Mouse (Mus musculus) layer of hippocampus, postnatal 10 days (tissue): ENCODE data around the gene Nudt10. TPM values are rescaled to one million over a fixed set of nuclear protein-coding genes. Genes with fewer than 3 reads are reported as not detected.

Source experiments
- DNase-seq, 2 experiments: peaks; one replicate each; pipeline ENCODE4 v3.0.0; 2021; ENCODE audit warnings: low spot score in 2 of 2
- long read RNA-seq: library from polyadenylated mRNA; stranded (forward); transcript quantifications from one replicate; pipeline ENCODE4 v2.0.0, GENCODE M21; 2023
- total RNA-seq, 2 experiments: library from RNA; stranded (reverse); gene quantifications; 2 replicates each; pipeline ENCODE4 v1.2.3; 2021

Gene Nudt10
- 10 to 100 TPM; 33.6 to 37.9 TPM for total RNA-seq
- long read RNA-seq, transcript Nudt10-201 (2 exons, 1,775 nt), result major isoform, 54 of 62 reads
- long read RNA-seq, partial matches to known transcripts, result 0 of 62 reads
- long read RNA-seq, other reads (novel, unspliced or antisense), result 8 of 62 reads

DNA sequence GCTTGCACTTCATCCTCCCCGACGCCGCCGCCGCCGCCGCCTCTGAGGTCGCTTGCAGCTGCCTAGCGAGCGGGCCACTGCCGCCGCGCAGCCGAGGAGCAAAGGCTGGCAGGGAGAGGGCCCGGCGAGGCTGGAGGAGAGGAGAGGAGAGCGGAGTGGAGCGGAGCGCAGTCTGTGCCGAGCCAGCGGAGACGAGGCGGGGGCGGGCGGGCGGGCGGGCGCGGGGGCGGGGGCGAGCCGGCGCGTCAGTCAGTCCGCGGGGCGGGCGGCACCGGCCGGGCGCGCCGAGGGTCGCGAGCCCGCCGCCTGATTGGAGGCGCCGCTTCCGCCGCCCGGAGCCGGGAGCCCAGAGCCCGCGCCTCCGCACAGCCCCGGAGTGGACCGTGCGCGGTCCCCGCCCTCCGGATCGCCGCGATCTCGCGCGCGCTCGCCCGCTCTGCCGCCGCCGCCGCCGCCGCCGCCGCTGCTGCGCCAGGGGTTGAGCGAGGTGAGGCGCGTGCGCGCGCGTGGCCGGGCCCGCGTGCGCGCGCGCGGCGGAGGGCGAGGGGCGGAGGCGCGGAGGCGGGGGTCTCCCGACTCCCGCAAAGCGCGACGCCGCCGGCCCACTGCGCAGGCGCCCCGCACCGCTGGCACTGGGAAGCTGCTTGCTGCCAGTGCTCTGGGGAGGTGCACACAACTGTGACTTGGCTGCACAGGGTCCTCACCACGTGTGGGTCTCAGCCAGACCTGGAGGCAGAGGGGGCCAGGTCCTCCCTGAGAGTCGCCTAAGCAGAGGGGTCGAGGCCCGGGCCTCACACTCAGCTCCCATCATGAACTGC, at the start of gene Nudt10:
Gene Nudt10, minus strand, starts transcription at position 193 of the 818 bp plus-strand sequence.
- peak; percentile 15 to 25 for DNase-seq

DNA sequence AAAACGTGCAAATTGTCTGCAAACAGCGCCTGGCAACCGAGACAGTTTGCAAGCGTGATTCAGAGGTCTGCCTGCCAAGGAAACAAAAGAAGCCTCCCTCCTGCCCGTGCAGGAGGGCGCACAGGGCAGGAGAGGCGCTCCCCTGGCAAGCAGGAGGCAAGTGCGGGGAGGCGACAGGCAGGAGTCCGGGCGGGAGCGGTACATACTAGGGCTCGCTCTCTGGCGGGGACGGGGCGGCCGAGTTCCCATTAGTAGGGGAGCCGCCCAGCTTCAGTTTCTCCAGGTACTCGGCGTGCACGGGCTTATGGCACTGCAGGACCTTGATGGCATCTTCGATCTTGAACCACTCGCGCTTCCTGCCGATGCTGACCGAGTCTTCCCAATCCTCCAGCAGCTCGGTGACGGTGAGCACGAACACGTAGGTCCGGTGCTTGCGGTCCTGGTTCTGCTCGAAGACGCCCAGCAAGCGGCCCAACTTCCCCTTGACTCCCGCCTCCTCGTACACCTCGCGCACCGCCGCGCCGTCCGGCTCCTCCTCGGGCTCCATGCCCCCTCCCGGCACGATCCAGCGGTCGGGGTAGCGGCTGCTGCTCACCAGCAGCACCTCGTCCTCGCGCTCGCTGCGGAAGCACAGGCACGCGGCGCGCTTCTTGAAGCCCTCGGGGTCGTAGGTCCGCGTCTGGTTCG, 536 bp downstream of the Nudt10 start:
- DNase-seq, result peak in 1 of 2 experiments; percentile 6

DNA sequence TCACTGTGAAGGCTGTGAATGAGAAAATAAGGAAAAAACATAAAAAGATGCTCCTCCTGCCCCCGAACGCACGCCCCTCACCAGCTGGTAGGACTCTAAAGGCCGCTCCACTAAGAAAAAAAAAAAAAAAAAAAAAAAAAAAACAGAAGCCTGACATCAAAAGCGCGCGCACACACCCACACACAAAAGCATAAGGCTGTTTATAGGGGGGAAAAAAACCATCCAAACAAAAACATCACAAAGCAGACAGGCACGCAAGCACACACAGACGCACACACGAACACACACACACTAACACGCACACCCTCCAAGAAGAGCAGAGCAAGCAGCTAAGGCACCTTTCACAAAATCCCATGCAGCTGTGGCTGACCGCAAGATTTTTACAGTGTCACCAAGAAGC, 1.1 kb downstream of the Nudt10 start:
- no peak for DNase-seq

Other genes starting within 250 kb of the Nudt10 start
- 10 to 100 TPM; 40.0 to 42.8 TPM for gene Nudt11, start 125.6 kb downstream of the Nudt10 start, total RNA-seq
- gene AU022751, start 89.6 kb downstream of the Nudt10 start, total RNA-seq, result 1 to 10 TPM; 1.7 TPM
- under 1 TPM; 0.25 to 0.30 TPM for gene Bmp15, start 147.7 kb upstream of the Nudt10 start, total RNA-seq
- 1 to 10 TPM; 5.9 TPM for gene Shroom4, start 226.8 kb upstream of the Nudt10 start, total RNA-seq